Mouse (Mus musculus): ENCODE results near the gene Rab7. TPM values are rescaled to one million over a fixed set of nuclear protein-coding genes. Genes with fewer than 3 reads are reported as not detected.
"Not testable (repeated sequence)": the region's sequence is repeated elsewhere in the genome, so short reads cannot be mapped to it uniquely, and the experiment has no call there.

The Rab7 gene
- total RNA-seq, 2 experiments from 2014 or later, result 263 to 266 TPM

- not testable (repeated sequence) for DNase-seq (ENCODE audit: low spot score)
Observed at GRCm38 (mm10) chr6:88004773-88005172, 40.3 kb downstream of the Rab7 start.

- DNase-seq (ENCODE audit: low spot score), result no peak
Observed at GRCm38 (mm10) chr6:88003439-88003838, 41.6 kb downstream of the Rab7 start.

GRCm38 (mm10) chr6:87998358-87998757 is 46.7 kb downstream of the Rab7 start:
- DNase-seq (ENCODE audit: low spot score), result no peak

- DNase-seq (ENCODE audit: low spot score), result peak; percentile 81
Observed at GRCm38 (mm10) chr6:87997706-87998265, 47.3 kb downstream of the Rab7 start.

- no peak for DNase-seq (ENCODE audit: low spot score)
Observed at GRCm38 (mm10) chr6:87996606-87997005, 48.5 kb downstream of the Rab7 start.

GRCm38 (mm10) chr6:87995519-87995918 is 49.6 kb downstream of the Rab7 start:
- no peak for DNase-seq (ENCODE audit: low spot score)

- DNase-seq (ENCODE audit: low spot score), result no peak
Observed at GRCm38 (mm10) chr6:87993790-87994571, 51.1 kb downstream of the Rab7 start.

GRCm38 (mm10) chr6:87992733-87993132 is 52.3 kb downstream of the Rab7 start:
- peak; percentile 56 for DNase-seq (ENCODE audit: low spot score)

- no peak for DNase-seq (ENCODE audit: low spot score)
Observed at GRCm38 (mm10) chr6:87991886-87992285, 53.2 kb downstream of the Rab7 start.

GRCm38 (mm10) chr6:87991216-87991615 is 53.9 kb downstream of the Rab7 start:
- DNase-seq (ENCODE audit: low spot score), result no peak

- DNase-seq (ENCODE audit: low spot score), result no peak
Observed at GRCm38 (mm10) chr6:87982506-87982905, 62.6 kb downstream of the Rab7 start.

- DNase-seq (ENCODE audit: low spot score), result peak; percentile 32
Observed at GRCm38 (mm10) chr6:87981547-87982256, 63.4 kb downstream of the Rab7 start, which contains the start of gene H1fx. H1fx (minus strand) TSS chr6:87981637.

GRCm38 (mm10) chr6:87981030-87981485 is 64.0 kb downstream of the Rab7 start:
- no peak for DNase-seq (ENCODE audit: low spot score)

GRCm38 (mm10) chr6:87980374-87981029 is 64.6 kb downstream of the Rab7 start:
- no peak for DNase-seq (ENCODE audit: low spot score)

- no peak for DNase-seq (ENCODE audit: low spot score)
Observed at GRCm38 (mm10) chr6:87979728-87980127, 65.3 kb downstream of the Rab7 start.

GRCm38 (mm10) chr6:87970041-87970440 is 75.0 kb downstream of the Rab7 start:
- no peak for DNase-seq (ENCODE audit: low spot score)

- DNase-seq (ENCODE audit: low spot score), result not testable (repeated sequence)
Observed at GRCm38 (mm10) chr6:87962457-87962856, 82.6 kb downstream of the Rab7 start.

Measured in gastrocnemius, adult 18-20 months (tissue).